Mouse (Mus musculus) kidney, adult 8-10 months (tissue): ENCODE results near the gene Trak2.
A peak's percentile ranks its signal among the peaks of the same experiment; 100 is the strongest.
"Not testable (repeated sequence)": the region's sequence is repeated elsewhere in the genome, so short reads cannot be mapped to it uniquely, and the experiment has no call there.

ENCODE experiments used
- DNase-seq, 2 experiments: peaks; one replicate each; pipeline ENCODE4 v3.0.0; 2022

Gene Trak2

GRCm38 (mm10) chr1:58889826-58890546, 83.2 kb downstream of the Trak2 start:
- DNase-seq = peak; percentile 19 to 24

- no peak for DNase-seq
Observed at GRCm38 (mm10) chr1:58885646-58886045, 87.6 kb downstream of the Trak2 start.

GRCm38 (mm10) chr1:58883279-58883678, 90.0 kb downstream of the Trak2 start:
- not testable (repeated sequence) for DNase-seq

- not testable (repeated sequence) for DNase-seq
Observed at GRCm38 (mm10) chr1:58879291-58879690, 93.9 kb downstream of the Trak2 start.

GRCm38 (mm10) chr1:58876500-58876899, 96.7 kb downstream of the Trak2 start:
- not testable (repeated sequence) for DNase-seq

GRCm38 (mm10) chr1:58860586-58860985, 112.6 kb downstream of the Trak2 start:
- not testable (repeated sequence) for DNase-seq

- DNase-seq = peak; percentile 3 to 9
Observed at GRCm38 (mm10) chr1:58859738-58860365, 113.4 kb downstream of the Trak2 start.

- DNase-seq = not testable (repeated sequence)
Observed at GRCm38 (mm10) chr1:58859131-58859530, 114.1 kb downstream of the Trak2 start.

GRCm38 (mm10) chr1:58856811-58857210, 116.4 kb downstream of the Trak2 start:
- DNase-seq = not testable (repeated sequence)
